Mouse (Mus musculus) limb, embryonic 15.5 days (tissue): ENCODE data around the gene P4ha2. TPM values are rescaled to one million over a fixed set of nuclear protein-coding genes. Genes with fewer than 3 reads are reported as not detected.
"Not testable (repeated sequence)": the region's sequence is repeated elsewhere in the genome, so short reads cannot be mapped to it uniquely, and the experiment has no call there.

ENCODE experiments used
- ATAC-seq: fragments of 200-750 bp; cut with Nextera tagmentation; 2 replicates; pipeline ENCODE4 v1.8.0; 2017; ENCODE audit warnings: low read depth, moderate TSS enrichment; ENCODE audit not compliant: insufficient number of reproducible peaks, low FRiP score, low TSS enrichment
- H3K27ac ChIP-seq: fragments of 300-500 bp; sonication (generic); 2 replicates; pipeline ENCODE4 v1.5.1; 2015; ENCODE audit warnings: moderate library complexity, mild to moderate bottlenecking, inconsistent platforms
- H3K27me3 ChIP-seq: fragments of 300-500 bp; sonication (generic); 2 replicates; pipeline ENCODE4 v1.6.1; 2015; ENCODE audit warnings: inconsistent platforms
- H3K36me3 ChIP-seq: fragments of 300-500 bp; sonication (generic); 2 replicates; pipeline ENCODE4 v1.6.1; 2015; ENCODE audit warnings: inconsistent platforms
- H3K4me1 ChIP-seq: fragments of 300-500 bp; sonication (generic); 2 replicates; pipeline ENCODE4 v1.6.1; 2015; ENCODE audit warnings: inconsistent platforms
- H3K4me2 ChIP-seq: fragments of 300-500 bp; sonication (generic); 2 replicates; pipeline ENCODE4 v1.6.1; 2015; ENCODE audit warnings: mild to moderate bottlenecking, inconsistent platforms
- H3K4me3 ChIP-seq: fragments of 300-500 bp; sonication (generic); 2 replicates; pipeline ENCODE4 v1.5.1; 2015; ENCODE audit warnings: mild to moderate bottlenecking, inconsistent platforms
- H3K9ac ChIP-seq: fragments of 300-500 bp; sonication (generic); 2 replicates; pipeline ENCODE4 v1.6.1; 2015; ENCODE audit warnings: inconsistent platforms
- H3K9me3 ChIP-seq: fragments of 300-500 bp; sonication (generic); 2 replicates; pipeline ENCODE4 v1.6.1; 2016; ENCODE audit warnings: inconsistent platforms
- WGBS: fragments of 180-500 bp; shearing (Covaris S2); methylation state at CpG from one replicate; pipeline ENCODE4 v1.1.7; 2015; 5-methylcytosine and 5-hydroxymethylcytosine counted together
- polyA plus RNA-seq: library from polyadenylated mRNA; unstranded; fragments of >200 nt; fragmentation: Nextera tagmentation; extraction: Ambion mirVana; gene quantifications from 2 replicates; pipeline ENCODE4 v1.2.1, GENCODE M21; 2015

The P4ha2 gene
- polyA plus RNA-seq, 1 experiment from 2014 or later: 132 TPM

DNA sequence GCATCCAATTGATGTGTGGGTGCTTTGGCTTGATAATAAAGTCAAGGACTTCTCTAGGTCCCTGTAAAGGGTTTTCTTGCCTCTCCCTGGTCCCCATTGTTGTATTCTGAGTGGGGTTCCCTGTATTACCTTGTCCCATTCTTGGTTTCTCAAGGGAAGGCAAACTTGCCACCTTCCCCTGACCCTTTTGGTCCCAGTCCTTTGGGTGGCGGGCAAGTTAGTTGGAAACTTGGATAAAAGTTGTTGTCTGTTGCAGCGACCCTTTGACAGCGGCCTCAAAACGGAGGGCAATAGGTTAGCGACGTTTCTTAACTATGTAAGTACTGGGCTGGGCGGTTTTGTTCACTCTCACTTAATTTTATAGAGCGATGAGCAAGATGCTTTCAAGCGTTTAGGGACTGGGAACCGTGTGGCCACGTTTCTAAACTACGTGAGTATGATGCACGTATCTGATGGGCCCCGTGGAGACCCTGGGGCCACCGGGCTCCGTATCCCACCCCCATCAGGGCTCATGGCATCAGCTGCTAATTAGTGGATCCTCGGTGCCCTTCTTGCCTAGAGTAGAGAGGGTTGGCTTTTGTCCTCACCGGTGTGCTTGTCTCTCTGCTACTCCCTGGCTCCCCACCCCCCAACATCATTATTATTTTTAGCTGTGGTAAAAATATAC is 26.2 kb downstream of the P4ha2 start:
- WGBS: 28% methylated on average over 18 of the region's 18 CpGs
- no peak overlapping the region for H3K4me3 ChIP-seq
- peaks cover 27% of the 10 kb centered on the region for H3K4me1 ChIP-seq
- H3K36me3 ChIP-seq: peaks cover 39% of the 10 kb centered on the region
- H3K9ac ChIP-seq: no peak overlapping the region
- H3K27me3 ChIP-seq: peaks cover 15% of the 10 kb centered on the region; the same call in 1 of the 2 replicates
- H3K27ac ChIP-seq: peak overlapping the region; percentile 54; the same call in 1 of the 2 replicates
- no peaks in the 10 kb centered on the region for H3K9me3 ChIP-seq
- no peak overlapping the region for H3K4me2 ChIP-seq
- no peak for ATAC-seq

DNA sequence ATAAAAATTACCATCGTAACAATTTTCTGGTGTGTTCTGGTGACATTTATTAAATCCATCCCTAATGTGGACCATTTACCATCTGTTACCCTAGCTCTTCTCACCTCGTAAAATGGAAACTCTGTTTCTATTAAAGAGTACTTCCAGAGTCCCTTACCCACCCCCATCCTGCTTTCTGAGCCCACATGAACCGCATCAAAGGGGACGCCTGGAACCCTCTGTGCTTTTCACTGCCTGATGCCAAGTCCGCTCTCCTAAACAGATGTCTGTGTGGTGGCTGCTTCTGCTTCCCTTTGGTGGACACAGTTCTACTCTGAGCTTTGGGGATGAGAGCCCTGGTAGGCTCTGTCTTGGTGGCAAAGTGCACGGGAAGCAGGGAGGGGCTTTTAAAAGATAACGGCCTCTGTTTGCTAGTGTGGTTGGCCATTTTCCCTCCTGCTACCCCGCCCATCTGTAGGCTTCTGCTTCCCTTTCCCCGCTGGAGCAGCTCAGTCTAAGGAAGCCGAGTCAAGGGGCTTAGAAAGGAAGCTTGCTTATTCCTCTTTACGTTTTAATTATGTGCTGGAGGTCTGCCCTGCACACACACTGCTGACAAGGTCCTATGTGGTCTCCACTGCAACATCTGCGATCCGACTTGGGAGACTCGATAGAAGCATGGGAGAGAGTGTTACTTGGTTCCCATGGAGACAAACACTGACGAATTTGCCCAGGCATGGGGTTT is 26.9 kb downstream of the P4ha2 start:
- H3K4me3 ChIP-seq: peak overlapping the region; percentile 13; the same call in 1 of the 2 replicates
- H3K4me2 ChIP-seq: peak overlapping the region; percentile 37

DNA sequence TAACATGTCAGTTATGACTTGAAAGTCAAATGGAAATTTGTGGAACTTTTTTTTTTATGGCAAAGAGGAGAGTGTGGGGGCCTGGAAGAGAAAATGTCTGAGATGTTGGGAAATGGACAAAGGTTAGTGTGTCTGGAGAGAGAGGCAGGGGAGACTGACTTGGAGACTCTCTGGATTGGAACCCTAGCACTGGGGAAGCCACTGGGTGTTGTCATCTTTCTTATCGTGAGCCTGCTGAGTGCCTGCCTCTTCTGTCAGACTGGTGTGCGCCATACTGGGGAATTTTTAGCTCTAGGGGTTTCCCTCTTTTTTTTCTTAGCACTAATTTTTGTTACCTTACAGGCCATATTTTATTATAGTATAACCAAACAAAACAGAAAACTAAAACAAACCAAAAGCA is 27.5 kb downstream of the P4ha2 start:
- no peak for ATAC-seq
- Histone ChIP-seq H3K4me1 (peaks cover 26% of the 10 kb centered on the region), H3K9me3 (no peaks in the 10 kb centered on the region), H3K4me2 (peak overlapping the region; percentile 37), H3K27ac (peak overlapping the region; percentile 83), H3K4me3 (no peak overlapping the region), H3K27me3 (peaks cover 15% of the 10 kb centered on the region; the same call in 1 of the 2 replicates), H3K9ac (no peak overlapping the region), H3K36me3 (peaks cover 39% of the 10 kb centered on the region)
- 41% methylated on average over 2 of the region's 2 CpGs for WGBS

More for the DNA sequence above, 26.9 kb downstream of the P4ha2 start:
- no peaks in the 10 kb centered on the region for H3K9me3 ChIP-seq
- 16% methylated on average over 15 of the region's 15 CpGs for WGBS
- peaks cover 38% of the 10 kb centered on the region for H3K36me3 ChIP-seq
- peaks cover 27% of the 10 kb centered on the region for H3K4me1 ChIP-seq
- H3K9ac ChIP-seq: no peak overlapping the region
- peaks cover 15% of the 10 kb centered on the region; the same call in 1 of the 2 replicates for H3K27me3 ChIP-seq
- ATAC-seq: peak; percentile 83
- peak overlapping the region; percentile 83 for H3K27ac ChIP-seq

DNA sequence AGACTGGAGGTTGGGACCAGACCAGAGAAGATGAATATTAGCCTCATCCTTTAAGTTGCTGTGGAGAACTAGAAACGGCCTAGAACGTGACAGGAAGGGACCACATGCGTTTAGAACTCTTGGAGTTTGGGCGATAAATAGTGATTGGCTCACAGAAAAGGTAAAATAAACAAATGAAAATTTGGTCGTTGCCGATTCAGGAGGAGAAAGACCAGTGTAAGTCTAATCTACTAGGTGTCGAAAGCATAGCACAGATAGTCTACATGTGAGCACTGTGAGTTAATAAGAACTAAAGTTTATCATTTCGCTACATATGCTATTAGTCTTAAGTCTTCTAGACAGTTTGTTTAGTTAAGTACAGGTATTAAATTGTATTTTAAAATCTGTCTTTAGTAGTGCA is 30.1 kb downstream of the P4ha2 start:
- Histone ChIP-seq H3K36me3 (peaks cover 35% of the 10 kb centered on the region), H3K9ac (no peak overlapping the region), H3K4me2 (no peak overlapping the region), H3K27me3 (peaks cover 11% of the 10 kb centered on the region; the same call in 1 of the 2 replicates), H3K27ac (no peak overlapping the region), H3K4me1 (peaks cover 24% of the 10 kb centered on the region), H3K4me3 (no peak overlapping the region), H3K9me3 (no peaks in the 10 kb centered on the region)
- 89% methylated on average over 8 of the region's 8 CpGs for WGBS
- ATAC-seq: no peak

DNA sequence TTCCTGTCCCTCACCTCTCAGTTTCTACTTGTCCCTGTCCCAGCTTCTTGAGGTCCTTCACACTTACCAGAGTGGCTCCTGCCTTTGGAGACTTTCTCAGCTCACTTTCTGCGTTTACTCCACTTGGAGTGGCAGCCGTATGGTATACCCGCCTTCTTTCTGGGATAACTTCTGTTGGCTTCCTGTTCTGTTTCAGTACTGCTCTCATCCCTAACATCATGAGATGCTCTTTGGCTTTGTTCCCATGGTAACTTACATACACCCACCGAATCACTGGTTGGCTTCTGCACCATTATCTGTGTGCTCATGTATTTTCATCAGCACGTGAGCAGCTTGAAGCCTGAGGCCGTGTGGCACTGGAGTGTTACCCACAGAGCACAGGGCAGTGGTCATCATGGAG is 30.8 kb downstream of the P4ha2 start:
- H3K9ac ChIP-seq: no peak overlapping the region
- H3K4me1 ChIP-seq: peaks cover 21% of the 10 kb centered on the region
- peaks cover 11% of the 10 kb centered on the region; the same call in 1 of the 2 replicates for H3K27me3 ChIP-seq
- peaks cover 32% of the 10 kb centered on the region for H3K36me3 ChIP-seq
- H3K27ac ChIP-seq: no peak overlapping the region
- no peaks in the 10 kb centered on the region for H3K9me3 ChIP-seq
- no peak for ATAC-seq
- no peak overlapping the region for H3K4me3 ChIP-seq
- 90% methylated on average over 6 of the region's 6 CpGs for WGBS
- no peak overlapping the region for H3K4me2 ChIP-seq

DNA sequence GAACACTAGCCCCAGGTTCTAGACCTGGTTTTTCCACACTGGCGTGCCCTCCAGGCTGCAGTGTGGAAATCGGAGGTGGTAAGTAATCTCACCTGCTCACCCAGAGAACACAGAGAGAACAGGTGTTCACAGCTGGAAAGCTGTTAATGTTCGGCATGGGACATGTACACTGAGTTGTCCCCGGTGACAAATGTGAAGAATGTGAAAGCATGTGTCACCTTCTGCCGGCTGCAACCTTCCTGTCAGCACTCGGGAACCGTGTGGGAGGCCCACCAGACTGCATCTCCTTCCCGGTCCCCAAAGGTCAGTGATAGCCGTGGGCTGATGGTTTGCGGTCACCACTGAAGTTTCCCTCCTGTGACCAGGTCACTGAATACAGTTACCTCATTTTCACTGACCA is 32.4 kb downstream of the P4ha2 start:
- no peak for ATAC-seq
- H3K4me2 ChIP-seq: no peak overlapping the region

DNA sequence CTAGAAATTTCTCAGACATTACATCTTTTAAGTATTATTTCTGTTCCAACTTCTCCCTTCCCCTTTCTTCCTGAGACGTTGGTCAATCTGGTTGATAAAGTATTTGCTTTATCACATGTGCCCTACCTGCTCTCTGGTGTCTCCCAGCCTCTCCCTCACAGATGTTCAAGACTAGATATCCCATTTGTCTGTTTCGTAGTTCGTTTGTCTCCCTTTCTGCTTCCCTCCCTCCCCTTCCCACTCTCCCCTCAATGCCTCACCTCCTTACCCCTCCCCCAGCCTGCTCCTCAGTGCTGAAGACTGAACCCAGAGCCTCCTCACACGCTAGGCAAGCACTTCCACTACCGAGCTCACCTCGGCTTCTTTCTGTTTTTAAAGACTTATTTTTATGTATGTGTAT is 35.0 kb downstream of the P4ha2 start:
- Histone ChIP-seq H3K27ac (no peak overlapping the region), H3K36me3 (peaks cover 19% of the 10 kb centered on the region; the same call in 1 of the 2 replicates), H3K9me3 (no peaks in the 10 kb centered on the region), H3K27me3 (0 out of 2 replicates have a peak, but pooled peaks cover 3% of the 10 kb centered on the region), H3K9ac (no peak overlapping the region), H3K4me1 (no peaks in the 10 kb centered on the region), H3K4me3 (no peak overlapping the region), H3K4me2 (no peak overlapping the region)
- ATAC-seq: no peak
- 74% methylated on average over 6 of the region's 6 CpGs for WGBS

More for the DNA sequence above, 32.4 kb downstream of the P4ha2 start:
- H3K4me3 ChIP-seq: no peak overlapping the region
- no peak overlapping the region for H3K27ac ChIP-seq
- H3K27me3 ChIP-seq: peaks cover 11% of the 10 kb centered on the region; the same call in 1 of the 2 replicates
- peaks cover 5% of the 10 kb centered on the region; the same call in 1 of the 2 replicates for H3K4me1 ChIP-seq
- WGBS: 45% methylated on average over 10 of the region's 10 CpGs
- H3K9me3 ChIP-seq: no peaks in the 10 kb centered on the region
- H3K36me3 ChIP-seq: peaks cover 32% of the 10 kb centered on the region
- no peak overlapping the region for H3K9ac ChIP-seq

DNA sequence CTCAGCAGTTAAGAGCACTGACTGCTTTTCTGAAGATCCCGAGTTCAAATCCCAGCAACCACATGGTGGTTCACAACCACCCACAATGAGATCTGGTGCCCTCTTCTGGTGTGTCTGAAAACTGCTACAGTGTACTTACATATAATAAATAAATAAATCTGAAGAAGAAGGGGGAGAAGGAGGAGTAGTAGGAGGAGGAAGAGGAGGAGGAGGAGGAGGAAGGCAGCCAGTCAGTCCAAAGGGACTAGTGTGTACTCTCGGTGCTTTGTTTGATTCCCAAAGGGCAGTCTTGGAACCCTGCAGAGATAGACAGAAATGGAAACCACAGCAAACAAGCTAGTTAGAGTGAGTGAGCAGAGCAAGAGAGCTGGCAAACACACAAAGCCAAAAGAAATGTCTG is 40.3 kb downstream of the P4ha2 start:
- not testable (repeated sequence) for H3K9ac ChIP-seq, H3K4me3 ChIP-seq, H3K4me2 ChIP-seq, H3K9me3 ChIP-seq, H3K27ac ChIP-seq, H3K27me3 ChIP-seq, H3K4me1 ChIP-seq, ATAC-seq, H3K36me3 ChIP-seq
- 45% methylated on average over 2 of the region's 2 CpGs for WGBS

DNA sequence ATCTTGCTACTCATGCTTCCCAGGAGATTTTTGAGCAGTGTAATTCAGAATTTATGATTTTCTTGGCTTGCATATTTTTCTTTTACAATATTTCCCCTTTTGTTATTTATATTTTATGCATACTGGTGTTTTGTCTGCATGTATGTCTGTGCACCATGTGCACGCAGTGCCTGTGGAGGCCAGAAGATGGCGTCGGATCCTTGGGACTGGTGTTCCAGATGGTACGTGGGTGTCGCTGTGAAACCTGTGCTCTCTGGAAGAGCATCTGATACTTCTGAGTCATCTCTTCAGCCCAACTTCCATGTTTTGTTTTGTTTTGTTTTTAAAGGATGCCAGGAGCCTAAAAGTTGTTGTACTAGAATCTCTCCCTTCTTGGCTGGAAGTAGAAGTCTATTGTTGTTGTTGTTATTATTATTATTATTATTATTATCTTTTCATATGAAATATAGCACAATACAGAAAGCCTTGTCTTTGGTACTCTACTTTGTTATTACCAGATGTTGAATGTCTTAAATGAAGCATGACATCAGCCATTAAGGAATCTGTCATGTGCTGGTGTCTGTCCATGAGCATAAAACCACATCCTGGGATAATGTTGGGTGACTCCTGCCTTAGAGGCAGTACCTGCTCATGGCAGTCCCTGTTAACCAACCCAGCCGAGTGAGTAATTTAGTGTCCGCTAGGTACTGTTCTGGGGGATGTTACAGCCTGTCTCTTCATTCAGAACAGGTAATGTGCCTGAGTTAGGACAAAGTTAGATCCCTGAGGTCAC is 41.5 kb downstream of the P4ha2 start:
- no peaks in the 10 kb centered on the region for H3K9me3 ChIP-seq
- WGBS: 87% methylated on average over 7 of the region's 7 CpGs
- no peak for ATAC-seq
- no peaks in the 10 kb centered on the region for H3K4me1 ChIP-seq
- no peak overlapping the region for H3K4me3 ChIP-seq
- H3K36me3 ChIP-seq: no peaks in the 10 kb centered on the region
- no peak overlapping the region for H3K27ac ChIP-seq
- H3K9ac ChIP-seq: no peak overlapping the region
- no peaks in the 10 kb centered on the region for H3K27me3 ChIP-seq
- H3K4me2 ChIP-seq: no peak overlapping the region

DNA sequence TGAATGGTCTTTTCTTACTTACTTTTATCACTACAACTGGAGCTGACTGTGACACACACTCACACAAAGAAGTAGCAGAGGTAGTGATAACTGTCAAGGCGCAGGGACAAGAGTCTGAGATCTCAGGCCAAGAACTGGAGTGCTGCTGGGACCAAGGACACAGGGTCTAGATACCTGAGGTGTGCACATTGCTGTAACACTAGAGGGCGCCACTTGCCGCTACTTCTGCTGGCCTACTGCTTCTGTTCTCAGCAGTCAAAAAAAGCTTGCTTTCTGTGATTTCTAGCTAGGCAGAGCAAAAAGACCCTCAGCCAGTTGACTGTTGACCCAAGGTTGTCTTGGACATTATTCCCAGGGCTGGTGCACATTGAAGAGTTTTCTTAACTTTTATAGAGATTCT is 45.0 kb downstream of the P4ha2 start:
- 28% methylated on average over 3 of the region's 3 CpGs for WGBS
- no peak overlapping the region for H3K4me2 ChIP-seq
- no peak for ATAC-seq

DNA sequence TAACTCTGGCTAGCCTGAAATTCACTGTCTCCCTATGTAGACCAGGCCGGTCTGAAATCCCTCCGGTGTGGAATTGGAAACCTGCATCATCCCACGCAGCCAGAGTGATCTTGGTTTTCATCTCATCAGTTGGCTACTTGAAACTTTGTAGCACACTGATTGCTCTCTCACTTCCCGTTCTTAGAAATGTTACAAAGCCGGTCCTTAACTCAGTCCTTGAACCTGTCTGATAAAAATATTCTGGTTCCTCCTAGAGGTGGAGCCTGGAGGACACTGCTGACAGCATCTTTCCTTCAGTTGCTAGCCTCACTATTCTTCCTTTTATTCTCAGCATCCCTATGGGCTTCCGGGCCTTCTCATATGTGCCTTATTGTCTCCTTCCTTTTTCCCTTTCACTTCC is 46.1 kb downstream of the P4ha2 start:
- WGBS: 84% methylated on average over 6 of the region's 6 CpGs
- no peak overlapping the region for H3K4me2 ChIP-seq
- no peak overlapping the region for H3K9ac ChIP-seq
- no peaks in the 10 kb centered on the region for H3K4me1 ChIP-seq
- H3K27ac ChIP-seq: no peak overlapping the region
- H3K27me3 ChIP-seq: no peaks in the 10 kb centered on the region
- H3K36me3 ChIP-seq: no peaks in the 10 kb centered on the region
- no peaks in the 10 kb centered on the region for H3K9me3 ChIP-seq
- no peak overlapping the region for H3K4me3 ChIP-seq
- no peak for ATAC-seq

More for the DNA sequence above, 45.0 kb downstream of the P4ha2 start:
- H3K36me3 ChIP-seq: no peaks in the 10 kb centered on the region
- H3K4me3 ChIP-seq: no peak overlapping the region
- no peaks in the 10 kb centered on the region for H3K27me3 ChIP-seq
- H3K4me1 ChIP-seq: no peaks in the 10 kb centered on the region
- H3K9me3 ChIP-seq: no peaks in the 10 kb centered on the region
- H3K9ac ChIP-seq: no peak overlapping the region
- H3K27ac ChIP-seq: no peak overlapping the region
